Mouse (Mus musculus) heart, embryonic 12.5 days (tissue): Measurements from ENCODE around the gene Gm609. TPM values are rescaled to one million over a fixed set of nuclear protein-coding genes. Genes with fewer than 3 reads are reported as not detected.
"Not testable (repeated sequence)": the region's sequence is repeated elsewhere in the genome, so short reads cannot be mapped to it uniquely, and the experiment has no call there.

ENCODE experiments used
- ATAC-seq: fragments of 200-750 bp; cut with Nextera tagmentation; 2 replicates; pipeline ENCODE4 v1.8.0; 2017; ENCODE audit warnings: moderate TSS enrichment, moderate library complexity; ENCODE audit not compliant: insufficient number of reproducible peaks, low FRiP score
- H3K27ac ChIP-seq: fragments of 300-500 bp; sonication (generic); 2 replicates; pipeline ENCODE4 v1.5.1; 2016; ENCODE audit warnings: mild to moderate bottlenecking, moderate library complexity; ENCODE audit not compliant: poor library complexity, severe bottlenecking
- H3K27me3 ChIP-seq: fragments of 300-500 bp; sonication (generic); replicated peaks from 2 replicates; pipeline ENCODE4 v1.6.1; 2016; ENCODE audit warnings: mild to moderate bottlenecking, moderate library complexity
- H3K36me3 ChIP-seq: fragments of 300-500 bp; sonication (generic); 2 replicates; pipeline ENCODE4 v1.6.1; 2016; ENCODE audit warnings: mild to moderate bottlenecking, moderate library complexity
- H3K4me1 ChIP-seq: fragments of 300-500 bp; sonication (generic); replicated peaks from 2 replicates; pipeline ENCODE4 v1.6.1; 2016; ENCODE audit warnings: mild to moderate bottlenecking
- H3K4me2 ChIP-seq: fragments of 300-500 bp; sonication (generic); 2 replicates; pipeline ENCODE4 v1.6.1; 2016; ENCODE audit warnings: mild to moderate bottlenecking, moderate library complexity
- H3K4me3 ChIP-seq: fragments of 300-500 bp; sonication (generic); 2 replicates; pipeline ENCODE4 v1.5.1; 2016; ENCODE audit warnings: mild to moderate bottlenecking
- H3K9ac ChIP-seq: fragments of 300-500 bp; sonication (generic); 2 replicates; pipeline ENCODE4 v1.6.1; 2016; ENCODE audit warnings: mild to moderate bottlenecking, moderate library complexity
- H3K9me3 ChIP-seq: fragments of 300-500 bp; sonication (generic); replicated peaks from 2 replicates; pipeline ENCODE4 v1.6.1; 2016; ENCODE audit warnings: mild to moderate bottlenecking, moderate library complexity
- WGBS: fragments of 180-500 bp; shearing (Covaris S2); methylation state at CpG from one replicate; pipeline ENCODE4 v1.1.7; 2016; 5-methylcytosine and 5-hydroxymethylcytosine counted together
- polyA plus RNA-seq: library from polyadenylated mRNA; unstranded; fragments of >200 nt; fragmentation: Nextera tagmentation; extraction: Ambion mirVana; gene quantifications from 2 replicates; pipeline ENCODE4 v1.2.1, GENCODE M21; 2016

Gene Gm609
- polyA plus RNA-seq, result not detected in 2 replicates

DNA sequence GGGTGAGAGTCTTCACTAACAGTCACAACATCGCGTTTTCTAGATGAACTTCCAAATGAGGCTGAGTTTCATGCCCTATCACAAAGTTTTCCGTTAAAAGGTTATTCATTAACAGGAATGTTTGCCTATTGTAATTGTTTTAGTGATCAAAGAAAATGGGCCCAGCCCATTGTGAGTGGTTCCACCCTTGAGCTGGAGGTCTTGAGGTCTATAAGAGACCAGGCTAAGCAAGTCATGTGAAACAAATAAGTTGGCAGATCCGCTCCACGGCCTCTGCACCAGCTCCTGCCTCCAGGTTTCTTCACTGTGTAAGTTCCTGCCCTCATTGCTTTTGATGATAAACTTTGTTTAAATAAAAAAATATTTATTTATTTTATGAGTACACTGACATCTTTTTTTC is at the start of gene Gm609:
Gm609 (minus strand) TSS at position 43 of the 400 bp plus-strand sequence.
- Histone ChIP-seq H3K36me3 (no peaks in the 10 kb centered on the region), H3K27ac (no peak within 1 kb of the TSS), H3K4me2 (no peak within 1 kb of the TSS), H3K4me3 (no peak within 1 kb of the TSS), H3K4me1 (no peaks in the 10 kb centered on the region), H3K27me3 (no peaks in the 10 kb centered on the region), H3K9me3 (no peaks in the 10 kb centered on the region), H3K9ac (no peak within 1 kb of the TSS)
- no peak for ATAC-seq
- WGBS, result 80% methylated on average over 5 of the region's 5 CpGs

DNA sequence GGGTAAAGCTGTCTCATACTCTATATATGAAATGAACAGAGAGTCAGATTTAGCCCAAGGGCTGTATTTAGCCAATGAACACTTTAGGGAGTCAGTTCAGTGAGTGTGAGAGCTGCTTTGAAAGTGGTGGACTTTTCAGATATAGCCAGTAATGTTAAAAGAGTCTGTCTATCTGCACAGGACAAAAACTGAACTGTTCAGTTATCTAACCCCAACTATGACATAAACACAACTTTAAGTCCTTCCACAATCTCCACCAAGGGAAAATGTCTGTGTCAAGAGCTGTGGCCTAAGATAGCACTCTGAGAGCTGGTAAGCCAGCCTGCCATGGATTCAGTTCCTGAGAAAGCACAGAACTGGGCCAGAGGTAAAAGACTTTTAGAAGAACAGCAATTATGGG is 49.3 kb upstream of the Gm609 start:
- Histone ChIP-seq H3K36me3 (no peaks in the 10 kb centered on the region), H3K9ac (no peak overlapping the region), H3K4me3 (no peak overlapping the region), H3K27ac (no peak overlapping the region), H3K9me3 (no peaks in the 10 kb centered on the region), H3K4me1 (no peaks in the 10 kb centered on the region), H3K27me3 (no peaks in the 10 kb centered on the region), H3K4me2 (no peak overlapping the region)
- ATAC-seq, result no peak

DNA sequence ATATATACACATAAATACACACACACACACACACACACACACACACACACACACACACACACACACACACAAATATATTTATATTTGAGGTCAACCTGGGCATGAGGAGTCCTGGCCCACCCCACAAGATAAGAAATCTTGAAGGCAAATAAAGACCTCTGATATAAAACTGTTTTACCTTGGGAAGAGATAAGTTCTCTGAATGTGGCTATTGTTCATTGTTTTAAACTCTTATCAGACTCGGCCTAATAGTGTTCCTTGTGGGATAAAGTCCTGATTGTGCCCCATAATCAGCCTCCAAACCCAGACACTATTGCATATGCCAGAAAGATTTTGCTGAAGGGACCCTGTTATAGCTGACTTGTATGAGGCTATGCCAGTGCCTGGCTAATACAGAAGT is 45.6 kb upstream of the Gm609 start:
- not testable (repeated sequence) for H3K9ac ChIP-seq, ATAC-seq, H3K36me3 ChIP-seq, H3K4me2 ChIP-seq, H3K9me3 ChIP-seq, H3K27ac ChIP-seq, H3K4me3 ChIP-seq, H3K4me1 ChIP-seq, H3K27me3 ChIP-seq
- WGBS, result 37% methylated on average over 1 of the region's 1 CpGs

- Histone ChIP-seq H3K4me1 (no peaks in the 10 kb centered on the region), H3K36me3 (no peaks in the 10 kb centered on the region), H3K4me2 (no peak within 1 kb of the TSS), H3K27me3 (no peaks in the 10 kb centered on the region), H3K9ac (no peak within 1 kb of the TSS), H3K4me3 (no peak within 1 kb of the TSS), H3K9me3 (no peaks in the 10 kb centered on the region), H3K27ac (no peak within 1 kb of the TSS)
- ATAC-seq, result no peak
- 86% methylated on average over 5 of the region's 5 CpGs for WGBS
Observed at GRCm38 (mm10) chr16:45535009-45535408, 42.2 kb upstream of the Gm609 start, which contains the start of gene Slc9c1. Slc9c1 (plus strand) TSS chr16:45535309.

- Histone ChIP-seq H3K9ac (no peak within 1 kb of the TSS), H3K27ac (no peak within 1 kb of the TSS), H3K36me3 (no peaks in the 10 kb centered on the region), H3K4me2 (no peak within 1 kb of the TSS), H3K27me3 (no peaks in the 10 kb centered on the region), H3K4me3 (no peak within 1 kb of the TSS), H3K9me3 (no peaks in the 10 kb centered on the region), H3K4me1 (no peaks in the 10 kb centered on the region)
- no peak for ATAC-seq
- WGBS, result 69% methylated on average over 4 of the region's 4 CpGs
Observed at GRCm38 (mm10) chr16:45531950-45532349, 39.2 kb upstream of the Gm609 start, which contains the start of gene Gm17783. Gm17783 (minus strand) TSS chr16:45532050.

- H3K4me2 ChIP-seq, result no peak overlapping the region
- H3K4me3 ChIP-seq, result no peak overlapping the region
- no peak overlapping the region for H3K27ac ChIP-seq
- H3K27me3 ChIP-seq, result no peaks in the 10 kb centered on the region
- no peaks in the 10 kb centered on the region for H3K36me3 ChIP-seq
- ATAC-seq, result no peak
- WGBS, result 76% methylated on average over 5 of the region's 5 CpGs
- no peaks in the 10 kb centered on the region for H3K9me3 ChIP-seq
- no peak overlapping the region for H3K9ac ChIP-seq
- H3K4me1 ChIP-seq, result no peaks in the 10 kb centered on the region
Observed at GRCm38 (mm10) chr16:45525551-45525950, 32.8 kb upstream of the Gm609 start.

DNA sequence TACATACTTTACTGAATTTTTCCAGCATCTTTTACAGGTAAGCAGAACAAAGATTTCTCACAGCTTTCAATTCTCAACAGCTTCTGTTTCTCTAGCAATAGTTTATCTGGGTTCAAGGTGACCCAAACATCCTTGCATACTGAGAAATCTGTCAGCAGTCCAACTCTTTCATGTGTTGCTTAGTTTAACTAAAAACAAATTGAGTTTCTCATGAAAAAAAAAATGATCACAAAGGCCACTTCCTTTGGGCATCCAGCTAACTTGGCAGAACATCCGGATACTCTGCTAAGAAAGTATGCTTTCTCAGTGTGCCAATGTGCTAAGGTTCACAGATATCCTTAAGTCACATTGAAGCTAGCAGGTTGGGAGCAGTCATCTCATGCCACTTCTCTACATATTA is 2.6 kb upstream of the Gm609 start:
- Histone ChIP-seq H3K27ac (no peak overlapping the region), H3K9me3 (no peaks in the 10 kb centered on the region), H3K4me3 (no peak overlapping the region), H3K36me3 (no peaks in the 10 kb centered on the region), H3K4me1 (no peaks in the 10 kb centered on the region), H3K9ac (no peak overlapping the region), H3K4me2 (no peak overlapping the region), H3K27me3 (no peaks in the 10 kb centered on the region)
- 78% methylated on average over 1 of the region's 1 CpGs for WGBS
- ATAC-seq, result no peak

DNA sequence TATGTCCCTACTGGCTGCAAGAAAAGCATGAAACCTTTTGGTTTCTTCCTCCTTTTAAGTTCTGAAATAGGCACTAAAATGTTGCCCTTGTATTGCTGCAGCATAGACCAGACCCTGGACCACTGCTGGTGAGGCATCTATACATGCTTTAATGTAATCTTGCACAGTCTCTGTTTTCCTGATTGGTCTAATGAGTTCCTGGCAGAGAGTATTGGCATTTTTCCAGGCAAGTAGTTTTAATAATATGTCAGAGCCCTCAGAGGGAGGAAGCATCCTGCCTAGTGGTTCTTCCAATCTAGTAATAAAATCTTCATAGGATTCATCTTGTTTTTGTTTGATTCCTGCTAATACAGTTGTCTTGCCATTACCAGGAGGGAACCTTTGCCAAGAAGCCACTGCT is 15.8 kb downstream of the Gm609 start:
- ATAC-seq, result no peak

DNA sequence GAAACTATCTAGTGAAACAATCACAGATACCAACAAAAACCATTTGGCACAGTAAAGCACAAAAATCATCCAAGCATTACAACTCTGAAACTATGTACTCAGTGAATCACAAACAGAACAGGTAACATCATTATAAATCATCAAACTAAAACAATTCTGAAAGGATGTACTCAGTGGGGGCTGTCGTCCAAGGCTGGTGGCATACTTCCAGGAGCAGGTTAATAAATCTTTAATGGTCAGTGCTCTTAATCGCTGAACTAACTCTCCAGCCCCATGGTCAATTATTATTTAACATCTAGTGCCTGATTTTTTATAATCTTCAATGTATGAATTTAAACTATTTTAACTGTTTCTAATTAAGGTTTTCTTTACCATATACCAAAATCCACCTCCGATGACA is 20.9 kb downstream of the Gm609 start:
- not testable (repeated sequence) for H3K4me1 ChIP-seq, H3K9me3 ChIP-seq, H3K4me2 ChIP-seq, H3K4me3 ChIP-seq, H3K27ac ChIP-seq, ATAC-seq, H3K9ac ChIP-seq, H3K27me3 ChIP-seq, H3K36me3 ChIP-seq
- WGBS, result 79% methylated on average over 3 of the region's 3 CpGs

More for the DNA sequence above, 15.8 kb downstream of the Gm609 start:
- no peaks in the 10 kb centered on the region for H3K36me3 ChIP-seq
- no peak overlapping the region for H3K4me3 ChIP-seq
- no peaks in the 10 kb centered on the region for H3K9me3 ChIP-seq
- H3K4me2 ChIP-seq, result no peak overlapping the region
- no peak overlapping the region for H3K9ac ChIP-seq
- no peaks in the 10 kb centered on the region for H3K4me1 ChIP-seq
- no peak overlapping the region for H3K27ac ChIP-seq
- H3K27me3 ChIP-seq, result no peaks in the 10 kb centered on the region

DNA sequence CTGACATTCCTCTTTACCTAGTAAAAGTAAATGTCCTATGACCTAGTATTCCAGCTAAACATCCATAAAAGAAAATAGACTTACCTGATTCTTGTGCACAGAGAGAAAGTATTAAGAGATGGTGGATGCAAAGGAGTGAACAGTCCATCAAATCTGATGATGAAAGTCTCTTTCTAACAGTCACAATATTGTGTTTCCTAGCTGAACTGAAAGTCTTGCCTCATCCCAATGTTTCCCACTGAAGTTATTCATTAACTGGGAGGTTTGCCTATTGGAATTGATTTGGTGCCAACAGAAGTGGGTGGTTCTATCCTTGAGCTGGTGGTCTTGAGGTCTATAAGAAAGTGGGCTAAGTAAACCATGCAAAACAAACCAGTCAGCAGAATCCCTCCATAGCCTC is 38.0 kb downstream of the Gm609 start:
- Histone ChIP-seq H3K36me3 (no peaks in the 10 kb centered on the region), H3K9me3 (no peaks in the 10 kb centered on the region), H3K4me1 (no peaks in the 10 kb centered on the region), H3K4me3 (no peak overlapping the region), H3K9ac (no peak overlapping the region), H3K27ac (no peak overlapping the region), H3K4me2 (no peak overlapping the region), H3K27me3 (no peaks in the 10 kb centered on the region)
- ATAC-seq, result no peak

- Histone ChIP-seq H3K27me3 (no peaks in the 10 kb centered on the region), H3K9me3 (0 out of 2 replicates have a peak, but pooled peaks cover 4% of the 10 kb centered on the region), H3K36me3 (no peaks in the 10 kb centered on the region), H3K27ac (no peak overlapping the region), H3K4me3 (no peak overlapping the region), H3K4me2 (no peak overlapping the region), H3K9ac (no peak overlapping the region), H3K4me1 (no peaks in the 10 kb centered on the region)
- WGBS, result 74% methylated on average over 1 of the region's 1 CpGs
- no peak for ATAC-seq
Observed at GRCm38 (mm10) chr16:45437230-45437739, 55.5 kb downstream of the Gm609 start.

DNA sequence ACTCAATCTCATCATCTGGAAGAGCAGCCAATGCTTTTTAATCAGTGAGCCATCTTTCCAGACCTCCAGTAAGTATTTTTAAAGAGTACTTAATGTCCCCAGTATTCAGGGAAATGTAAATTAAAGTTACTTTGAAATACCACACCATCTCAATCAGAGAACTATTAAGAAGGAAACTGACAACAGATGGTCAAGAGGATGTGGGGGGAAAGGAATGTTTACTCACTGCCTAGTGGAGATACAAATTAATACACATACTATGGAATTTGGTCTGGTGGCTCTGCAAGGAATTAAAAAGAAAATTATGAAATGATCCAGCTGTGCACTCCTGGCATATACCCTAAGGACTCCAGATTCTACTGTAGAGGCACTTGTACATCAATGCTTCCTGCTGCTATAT is 57.2 kb downstream of the Gm609 start:
- H3K4me1 ChIP-seq, result no peaks in the 10 kb centered on the region
- H3K27ac ChIP-seq, result no peak overlapping the region
- ATAC-seq, result no peak
- H3K4me3 ChIP-seq, result no peak overlapping the region
- H3K4me2 ChIP-seq, result no peak overlapping the region
- H3K36me3 ChIP-seq, result no peaks in the 10 kb centered on the region
- H3K9ac ChIP-seq, result no peak overlapping the region
- H3K27me3 ChIP-seq, result no peaks in the 10 kb centered on the region
- H3K9me3 ChIP-seq, result 0 out of 2 replicates have a peak, but pooled peaks cover 4% of the 10 kb centered on the region
